Mouse (Mus musculus) layer of hippocampus, adult 18-20 months (tissue): Measurements from ENCODE around the gene Tmprss6. TPM values are rescaled to one million over a fixed set of nuclear protein-coding genes. Genes with fewer than 3 reads are reported as not detected.
A peak's percentile ranks its signal among the peaks of the same experiment; 100 is the strongest.

Experiments used
- DNase-seq, 2 experiments: peaks; one replicate each; pipeline ENCODE4 v3.0.0; 2022; ENCODE audit warnings: low spot score in 2 of 2
- long read RNA-seq: library from polyadenylated mRNA; stranded (forward); transcript quantifications from one replicate; pipeline ENCODE4 v2.0.0, GENCODE M21; 2021
- total RNA-seq, 2 experiments: library from RNA; stranded (reverse); gene quantifications; 2 replicates each; pipeline ENCODE4 v1.2.3; 2021

Gene Tmprss6
- 1 to 10 TPM; 2.7 to 2.8 TPM for total RNA-seq
- long read RNA-seq, partial matches to known transcripts: 0 of 1 reads
- long read RNA-seq, other reads (novel, unspliced or antisense): 1 of 1 reads

DNA sequence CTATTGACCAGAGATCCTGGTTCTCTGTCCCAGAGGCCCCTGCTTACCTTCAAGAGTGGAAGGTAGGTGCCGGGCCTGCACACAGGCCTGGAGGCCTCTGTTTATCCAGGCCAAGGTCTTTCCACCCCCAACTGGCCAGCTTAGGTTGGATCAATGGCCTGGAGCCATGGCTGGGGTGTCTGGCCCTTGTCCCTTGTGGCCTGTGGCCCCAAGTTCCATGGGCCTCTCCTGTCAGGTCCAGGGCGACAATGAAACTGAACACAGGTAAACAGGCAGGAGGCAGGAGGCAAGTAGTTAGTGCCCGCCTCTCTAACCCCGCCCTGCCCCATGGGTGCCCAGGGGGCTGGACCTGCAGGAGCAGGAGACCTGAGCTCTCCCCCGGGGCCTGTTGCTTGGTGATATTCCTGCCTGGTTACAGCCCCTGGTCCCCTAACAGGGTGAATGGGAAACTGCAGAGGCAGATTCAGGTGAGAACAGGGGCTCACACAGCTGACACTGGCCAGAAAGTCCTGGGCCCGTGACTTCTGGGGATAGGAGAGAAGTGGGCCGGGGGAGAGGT lies at the start of gene Tmprss6:
TSS of gene Tmprss6 (minus strand) at position 256 of the 559 bp plus-strand sequence.
- DNase-seq: no peak

DNA sequence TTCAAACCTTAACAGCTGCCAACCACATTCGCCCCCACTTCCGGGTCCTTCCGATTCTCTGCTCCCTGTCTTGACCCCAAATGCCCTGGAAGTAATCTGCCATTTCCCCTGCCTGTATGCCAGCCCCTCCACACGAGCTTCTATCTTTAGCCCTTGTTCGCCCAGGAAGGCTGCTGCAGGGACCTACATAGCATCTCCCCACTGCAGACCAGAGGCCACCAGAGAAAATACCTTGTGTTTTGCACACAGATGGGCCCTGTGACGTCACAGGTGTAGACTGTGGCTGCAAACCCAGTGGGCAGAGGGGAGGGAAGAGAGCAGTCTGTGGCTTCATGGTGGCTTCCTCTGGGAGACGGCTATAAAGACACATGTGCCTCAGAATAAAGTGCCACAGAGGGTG lies 49.8 kb upstream of the Tmprss6 start:
- no peak for DNase-seq

DNA sequence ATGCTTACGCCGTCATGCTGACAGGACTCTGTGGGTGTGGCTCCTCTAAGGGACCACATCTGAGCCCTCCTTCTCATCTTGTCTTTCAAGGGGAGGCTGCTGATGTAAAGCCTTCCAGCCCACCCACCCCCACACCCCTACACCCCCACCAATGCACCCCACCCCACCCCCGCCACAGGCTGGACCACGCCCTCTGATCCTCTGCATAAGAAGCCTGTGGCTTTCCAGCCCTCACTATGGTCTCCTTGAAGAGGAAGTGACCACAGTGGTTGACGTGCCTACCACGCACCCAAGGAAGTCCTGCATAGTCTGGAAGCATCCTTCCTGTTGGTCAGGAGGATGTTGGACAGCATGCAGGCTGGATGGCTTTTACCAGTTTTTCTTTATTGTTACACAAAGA lies 47.3 kb upstream of the Tmprss6 start:
- no peak for DNase-seq

DNA sequence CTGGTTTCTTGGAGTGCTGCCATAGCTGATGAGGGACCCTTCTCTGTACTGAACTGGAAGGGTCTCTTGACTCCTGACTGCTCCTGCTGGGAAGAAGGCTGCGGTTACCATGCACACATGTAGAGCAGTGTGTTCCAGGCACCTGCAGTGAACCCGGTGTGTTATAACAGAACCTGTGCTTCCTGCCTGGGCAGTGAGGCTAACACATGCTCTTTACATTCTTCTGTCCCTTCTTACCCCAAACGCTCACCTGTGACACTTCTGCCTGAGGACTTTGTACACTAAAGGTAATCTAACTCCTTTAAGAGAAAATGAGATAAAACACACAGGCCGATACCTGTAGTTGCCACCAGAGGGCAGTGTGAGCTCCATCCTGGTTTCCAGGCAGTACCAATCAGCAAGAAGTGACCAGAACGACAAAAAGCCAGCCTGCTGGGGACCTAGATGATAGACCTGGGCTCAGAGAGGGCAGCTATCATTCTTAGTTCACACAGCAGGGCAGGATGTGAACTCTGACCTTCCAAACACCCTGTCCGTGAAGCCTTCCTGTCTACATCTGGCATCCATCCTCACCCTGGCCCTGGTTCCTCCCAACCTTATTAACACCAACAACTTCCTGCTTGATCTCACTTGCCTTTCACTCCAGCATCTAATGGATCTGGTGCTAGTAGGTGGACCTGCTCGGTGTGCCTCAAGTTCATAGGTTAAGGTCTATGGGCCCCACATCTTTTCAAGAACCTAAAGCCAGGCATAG lies 46.1 kb upstream of the Tmprss6 start:
- DNase-seq: peak; percentile 67 to 88

GRCm38 (mm10) chr15:78513019-78513418 lies 44.6 kb upstream of the Tmprss6 start:
- no peak for DNase-seq

DNA sequence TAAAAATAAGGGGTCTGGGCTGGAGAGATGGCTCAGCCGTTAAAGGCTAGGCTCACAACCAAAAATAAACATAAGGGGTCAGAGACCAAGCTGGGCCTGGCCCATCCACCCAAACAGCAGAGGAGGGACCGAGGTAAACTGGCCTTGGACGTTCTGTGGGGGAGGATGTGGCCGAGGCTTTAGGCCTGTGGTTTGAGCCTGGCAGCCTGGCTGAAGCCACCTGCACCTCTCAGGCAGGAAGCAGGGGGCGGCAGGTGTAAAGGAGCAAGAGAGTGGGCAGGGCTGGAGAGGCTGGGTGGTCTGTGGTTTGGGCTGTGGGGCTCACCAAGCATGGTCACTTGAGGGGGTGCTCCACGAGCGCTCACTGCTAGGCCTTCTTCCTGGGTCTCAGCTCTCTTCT lies 43.5 kb upstream of the Tmprss6 start:
- DNase-seq: no peak

DNA sequence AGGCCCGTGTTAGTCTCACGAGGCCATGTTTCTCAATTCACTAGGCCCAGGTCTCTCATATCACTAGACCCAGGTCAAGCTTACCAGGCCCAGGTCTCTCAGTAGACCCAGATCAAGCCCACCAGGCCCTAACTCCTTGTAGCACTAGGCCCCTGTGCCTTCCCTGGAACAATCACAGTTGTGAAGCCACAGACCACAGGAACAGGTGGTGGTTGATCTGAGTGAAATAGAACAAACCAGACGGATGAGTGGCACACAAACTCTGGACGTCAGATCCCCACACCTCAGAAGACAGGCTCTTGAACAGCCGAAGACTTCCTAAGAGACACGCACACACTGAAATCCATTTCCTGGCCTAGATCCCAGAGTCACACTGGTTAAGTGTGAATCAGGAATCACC lies 42.3 kb upstream of the Tmprss6 start:
- no peak for DNase-seq

DNA sequence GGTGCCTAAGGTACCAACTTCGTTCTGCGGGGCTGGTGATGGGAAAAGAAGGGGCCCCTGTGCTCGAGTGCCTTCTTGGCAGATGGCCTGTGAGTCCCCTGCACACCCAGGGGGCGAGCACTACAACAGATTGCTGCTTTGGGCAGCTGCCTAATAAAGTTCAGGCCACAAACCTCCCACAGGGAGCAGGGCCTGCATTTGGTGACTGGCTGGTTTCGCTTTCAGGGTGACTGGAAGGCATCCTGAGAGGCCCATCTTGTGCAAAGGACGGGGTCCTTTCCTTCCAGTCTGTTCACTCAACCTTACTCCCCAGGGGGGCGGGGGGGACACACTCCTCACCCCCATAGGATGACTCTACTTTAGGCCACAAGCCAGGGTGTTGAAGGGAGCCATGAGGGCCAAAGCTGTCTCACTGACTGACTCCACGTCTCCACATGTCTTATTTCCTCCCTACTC lies 41.7 kb upstream of the Tmprss6 start:
- no peak for DNase-seq

- DNase-seq: peak in 1 of 2 experiments; percentile 18
Observed at GRCm38 (mm10) chr15:78509297-78509899, 41.0 kb upstream of the Tmprss6 start.

DNA sequence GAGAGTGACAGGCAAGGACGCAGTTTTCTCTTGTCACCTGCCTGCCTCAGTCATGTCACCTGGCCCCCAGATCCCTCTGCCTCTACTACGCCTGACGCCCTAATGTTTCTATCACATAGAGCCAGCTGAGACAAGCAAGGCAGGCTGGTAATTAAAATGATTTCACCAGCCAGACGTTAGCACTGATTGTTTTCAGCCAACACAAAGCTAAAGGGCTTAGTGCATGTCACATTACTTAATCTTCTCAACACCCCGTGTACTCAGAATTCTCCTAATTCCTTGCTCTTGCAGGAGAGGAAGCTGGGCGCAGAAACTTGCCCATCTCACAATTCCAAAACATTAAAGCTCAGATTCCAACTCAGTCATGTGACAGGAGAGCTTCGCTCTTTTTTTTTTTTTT lies 40.0 kb upstream of the Tmprss6 start:
- no peak for DNase-seq

DNA sequence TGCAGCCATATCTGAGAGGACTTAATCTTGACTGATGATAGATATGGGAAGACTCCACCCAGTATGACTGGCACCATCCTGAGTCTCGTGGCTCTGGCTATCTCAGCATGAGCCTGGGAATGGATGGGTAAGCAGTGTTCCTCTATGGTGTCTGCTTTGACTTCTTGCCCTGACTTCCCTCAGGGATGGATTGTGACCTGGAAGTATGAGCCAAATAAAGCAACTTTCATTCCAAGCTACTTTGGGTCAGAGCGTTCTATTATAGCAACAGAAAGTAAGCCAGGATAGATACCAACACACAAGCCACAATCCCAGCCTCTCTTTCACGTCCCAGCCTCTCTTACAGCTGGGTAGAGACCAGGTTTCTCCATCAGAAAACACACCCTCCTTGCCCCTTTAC lies 37.1 kb upstream of the Tmprss6 start:
- DNase-seq: no peak

- DNase-seq: no peak
Observed at GRCm38 (mm10) chr15:78504816-78505215, 36.4 kb upstream of the Tmprss6 start.

DNA sequence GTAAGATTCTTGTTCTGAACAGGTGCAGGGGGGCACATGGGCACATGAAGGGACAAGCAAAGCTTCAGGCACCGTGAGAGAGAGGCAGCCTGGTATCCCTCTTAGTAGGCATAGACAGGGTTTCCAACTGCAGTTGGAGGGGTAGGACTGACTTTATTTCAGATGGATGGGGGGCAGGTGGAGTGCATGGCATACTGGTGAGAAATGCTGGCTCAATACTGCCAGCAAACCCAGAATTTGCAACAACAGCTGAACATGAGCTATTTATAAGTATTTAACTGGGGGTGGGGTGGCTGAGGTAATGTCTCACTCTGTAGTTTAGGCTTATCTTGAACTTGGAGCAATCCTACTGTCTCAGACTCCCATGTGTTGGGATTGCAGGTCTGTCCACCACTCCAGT lies 35.6 kb upstream of the Tmprss6 start:
- DNase-seq: peak in 1 of 2 experiments; percentile 29

GRCm38 (mm10) chr15:78502437-78503132 lies 34.2 kb upstream of the Tmprss6 start:
- no peak for DNase-seq

DNA sequence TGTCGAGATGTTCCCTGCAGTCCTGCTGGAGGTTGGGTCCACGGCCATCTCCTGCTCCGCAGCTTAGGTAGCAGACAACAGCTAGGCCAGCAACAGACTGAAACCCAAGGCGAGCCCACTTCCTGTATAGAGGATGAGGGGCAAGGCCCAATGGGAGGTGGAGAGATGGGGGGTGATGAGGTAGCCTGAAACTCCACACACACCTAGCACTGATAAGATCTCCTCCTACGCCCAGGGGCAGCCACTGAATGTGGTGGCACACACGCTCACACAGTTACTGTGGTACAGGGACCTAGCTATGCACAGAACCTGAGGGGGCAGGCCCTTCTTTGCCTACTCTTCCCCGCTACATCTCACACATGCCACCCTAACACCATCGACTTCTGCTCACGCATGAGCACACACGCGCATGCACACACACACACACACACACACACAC lies 26.6 kb upstream of the Tmprss6 start, which contains the start of gene Il2rb:
TSS of gene Il2rb (minus strand) at position 304 of the 439 bp plus-strand sequence.
- DNase-seq: no peak

DNA sequence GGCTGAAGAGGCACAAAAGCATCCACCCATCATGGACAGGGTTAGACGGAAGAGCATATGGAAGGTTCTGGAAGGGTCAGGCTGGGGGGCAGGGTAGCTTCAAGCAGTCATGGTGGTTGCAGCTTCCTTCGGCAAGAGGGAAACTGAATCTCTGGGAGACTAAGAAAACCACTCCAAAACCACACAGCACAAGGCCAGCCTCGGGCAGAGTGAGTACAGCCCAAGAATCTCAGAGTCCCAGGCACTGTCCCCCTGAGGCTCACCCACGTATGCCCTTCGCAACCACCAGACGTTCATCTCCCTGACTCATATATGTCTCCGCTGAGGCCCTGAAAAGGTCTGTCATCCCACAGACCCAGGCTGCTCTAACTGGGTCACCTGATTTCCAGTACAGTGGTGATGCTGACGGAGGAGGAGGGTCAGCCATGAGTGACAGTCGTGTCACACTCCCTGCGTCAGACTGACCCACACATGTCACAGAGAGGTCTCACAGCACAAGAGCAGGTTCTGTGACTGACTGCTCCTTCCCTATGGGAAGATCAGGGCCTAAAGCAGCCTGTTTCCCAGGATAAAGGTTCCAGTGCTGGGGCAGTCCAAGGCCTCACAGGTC lies 25.1 kb upstream of the Tmprss6 start:
- no peak for DNase-seq

- no peak for DNase-seq
Observed at GRCm38 (mm10) chr15:78491301-78491700, 22.9 kb upstream of the Tmprss6 start.

DNA sequence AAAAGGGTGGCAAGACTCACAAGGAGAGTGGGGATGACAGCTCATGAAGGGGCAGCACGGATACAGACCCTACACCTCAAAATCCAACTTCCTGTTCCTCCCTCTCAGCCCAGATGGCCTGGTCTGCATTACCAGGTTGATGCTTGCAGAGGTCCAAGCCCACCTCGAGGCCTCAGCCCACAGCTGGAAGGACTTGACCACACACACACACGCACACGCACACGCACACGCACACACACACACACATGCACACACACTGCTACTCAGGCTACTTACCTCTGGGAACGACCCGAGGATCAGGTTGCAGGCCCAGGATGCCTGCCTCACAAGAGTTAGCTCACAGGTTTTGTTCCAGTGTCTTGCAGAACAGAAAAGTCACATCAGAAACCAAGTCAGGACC lies 21.5 kb upstream of the Tmprss6 start:
- no peak for DNase-seq

GRCm38 (mm10) chr15:78489248-78489647 lies 20.8 kb upstream of the Tmprss6 start:
- no peak for DNase-seq

- DNase-seq: no peak
Observed at GRCm38 (mm10) chr15:78487066-78487465, 18.6 kb upstream of the Tmprss6 start.

DNA sequence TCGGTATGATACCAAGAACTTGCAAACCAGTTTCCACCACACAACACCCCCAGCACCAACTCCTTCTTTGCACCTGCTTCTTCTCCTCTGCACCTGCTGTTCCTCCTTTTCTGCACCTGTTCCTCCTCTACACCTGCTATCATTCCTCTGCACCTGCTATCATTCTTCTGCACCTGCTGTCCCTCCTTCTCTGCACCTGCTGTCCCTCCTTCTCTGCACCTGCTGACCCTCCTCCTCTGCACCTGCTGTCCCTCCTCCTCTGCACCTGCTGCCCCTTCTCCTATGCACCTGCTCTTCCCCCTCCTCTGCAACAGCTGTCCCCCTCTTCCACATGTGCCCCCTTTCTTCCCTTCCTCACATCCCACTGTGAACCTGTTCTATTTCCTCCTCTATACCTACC lies 18.1 kb upstream of the Tmprss6 start:
- DNase-seq: no peak
